Mouse (Mus musculus) C2C12 (cell line): ENCODE results near the gene Gpr146. TPM values are rescaled to one million over a fixed set of nuclear protein-coding genes. Genes with fewer than 3 reads are reported as not detected.

Experiments
- H3K27me3 ChIP-seq: one replicate; pipeline ENCODE4 v1.6.1; 2011; ENCODE audit not compliant: control insufficient read depth, insufficient read depth, insufficient read length
- H3K36me3 ChIP-seq: one replicate; pipeline ENCODE4 v1.6.1; 2011; ENCODE audit not compliant: control insufficient read depth, insufficient read depth
- H3K4me3 ChIP-seq: one replicate; pipeline ENCODE4 v1.5.1; 2011; ENCODE audit warnings: mild to moderate bottlenecking, control low read depth; ENCODE audit not compliant: poor library complexity, insufficient read depth, severe bottlenecking
- H3K79me2 ChIP-seq: one replicate; pipeline ENCODE4 v1.6.1; 2011; ENCODE audit not compliant: control insufficient read depth, insufficient read depth
- H3K79me3 ChIP-seq: one replicate; pipeline ENCODE4 v1.6.1; 2011; ENCODE audit warnings: low read depth, control low read depth
- H3ac ChIP-seq: one replicate; pipeline ENCODE3; 2011; ENCODE audit warnings: low read depth; ENCODE audit not compliant: control insufficient read depth, insufficient read length
- CEBPB ChIP-seq: IDR thresholded peaks from one replicate; pipeline ENCODE4 v1.6.1; 2011; ENCODE audit warnings: low read depth, mild to moderate bottlenecking, control low read depth, moderate library complexity
- CTCF ChIP-seq: IDR thresholded peaks from one replicate; pipeline ENCODE4 v1.5.1; 2011; ENCODE audit not compliant: control insufficient read depth, insufficient read depth, insufficient read length
- FOSL1 ChIP-seq: IDR thresholded peaks from one replicate; pipeline ENCODE4 v1.8.0; 2011; ENCODE audit warnings: mild to moderate bottlenecking, low read length; ENCODE audit not compliant: poor library complexity, insufficient read depth, severe bottlenecking
- MAX ChIP-seq: IDR thresholded peaks from one replicate; pipeline ENCODE4 v1.6.1; 2011; ENCODE audit warnings: mild to moderate bottlenecking, control low read depth
- MYOD1 ChIP-seq: IDR thresholded peaks from one replicate; pipeline ENCODE4 v1.6.1; 2011; ENCODE audit warnings: low read depth; ENCODE audit not compliant: control insufficient read depth, insufficient read length
- MYOG ChIP-seq: IDR thresholded peaks from one replicate; pipeline ENCODE4 v1.6.1; 2011; ENCODE audit not compliant: control insufficient read depth, insufficient read length; ENCODE audit errors: extremely low read depth
- USF1 ChIP-seq: IDR thresholded peaks from one replicate; pipeline ENCODE4 v1.6.1; 2011; ENCODE audit warnings: low read depth, mild to moderate bottlenecking, control low read depth, moderate library complexity
- polyA plus RNA-seq: library from polyadenylated mRNA; unstranded; fragments of >200 nt; fragmentation: generic; extraction: Trizol; gene quantifications from one replicate; pipeline ENCODE4 v1.2.1, GENCODE M21; 2012; ENCODE audit warnings: missing spikeins

Gene Gpr146
- polyA plus RNA-seq, 1 experiment = 1.7 TPM

GRCm38 (mm10) chr5:139352317-139352716, 25.2 kb upstream of the Gpr146 start, which contains the start of gene Cyp2w1:
Gene Cyp2w1 (plus strand): TSS chr5:139352617.
- H3K79me2 ChIP-seq = no peaks in the 10 kb centered on the region
- no peak within 1 kb of the TSS for H3ac ChIP-seq
- peaks cover 28% of the 10 kb centered on the region for H3K27me3 ChIP-seq
- TF ChIP-seq MYOG (no peak), FOSL1 (no peak), CEBPB (no peak), MAX (no peak), CTCF (no peak), USF1 (no peak), MYOD1 (no peak)
- H3K79me3 ChIP-seq = no peaks in the 10 kb centered on the region
- no peaks in the 10 kb centered on the region for H3K36me3 ChIP-seq
- H3K4me3 ChIP-seq = no peak within 1 kb of the TSS

DNA sequence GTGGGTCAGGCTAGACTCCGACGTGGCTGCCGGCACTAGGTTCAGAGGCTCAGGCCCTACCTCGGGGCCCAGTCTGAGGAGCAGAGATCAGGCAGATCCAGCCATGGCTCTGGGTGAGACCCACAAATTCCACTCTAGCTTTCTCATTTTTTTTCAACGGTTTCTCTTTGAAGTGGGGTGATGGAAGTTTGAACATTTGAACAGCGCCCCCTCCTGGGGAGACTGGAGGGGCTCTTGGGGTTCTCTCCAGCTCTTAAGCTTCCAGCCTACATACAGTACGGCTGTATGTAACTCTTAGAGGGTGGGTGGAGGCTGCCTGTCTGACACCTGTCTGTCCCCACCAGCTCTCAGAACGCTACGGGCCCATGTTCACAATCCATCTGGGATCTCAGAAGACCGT, 24.0 kb upstream of the Gpr146 start:
- Histone ChIP-seq H3K79me2 (no peaks in the 10 kb centered on the region), H3K27me3 (peaks cover 28% of the 10 kb centered on the region), H3K36me3 (no peaks in the 10 kb centered on the region), H3ac (no peak overlapping the region), H3K4me3 (no peak overlapping the region), H3K79me3 (no peaks in the 10 kb centered on the region)
- TF ChIP-seq MYOD1 = no peak
- TF ChIP-seq FOSL1 = no peak
- no peak for TF ChIP-seq MYOG
- no peak for TF ChIP-seq CEBPB

- H3K79me3 ChIP-seq = no peaks in the 10 kb centered on the region
Measured at GRCm38 (mm10) chr5:139353946-139354345, 23.6 kb upstream of the Gpr146 start.

GRCm38 (mm10) chr5:139355235-139355772, 22.2 kb upstream of the Gpr146 start:
- no peaks in the 10 kb centered on the region for H3K79me2 ChIP-seq
- no peaks in the 10 kb centered on the region for H3K79me3 ChIP-seq
- peaks cover 25% of the 10 kb centered on the region for H3K27me3 ChIP-seq
- no peak overlapping the region for H3ac ChIP-seq
- no peaks in the 10 kb centered on the region for H3K36me3 ChIP-seq
- TF ChIP-seq CTCF (peak; percentile 97), MYOD1 (no peak)
- no peak overlapping the region for H3K4me3 ChIP-seq

More at GRCm38 (mm10) chr5:139353946-139354345, 23.6 kb upstream of the Gpr146 start:
- TF ChIP-seq CEBPB (no peak), MYOG (no peak), USF1 (no peak), CTCF (no peak), FOSL1 (no peak), MYOD1 (no peak), MAX (no peak)
- Histone ChIP-seq H3K36me3 (no peaks in the 10 kb centered on the region), H3K27me3 (peaks cover 28% of the 10 kb centered on the region), H3ac (no peak overlapping the region), H3K79me2 (no peaks in the 10 kb centered on the region), H3K4me3 (no peak overlapping the region)

- no peaks in the 10 kb centered on the region for H3K79me2 ChIP-seq
- H3K36me3 ChIP-seq = no peaks in the 10 kb centered on the region
- H3K79me3 ChIP-seq = no peaks in the 10 kb centered on the region
- no peak overlapping the region for H3ac ChIP-seq
- TF ChIP-seq CTCF = peak; percentile 60
- no peak for TF ChIP-seq MAX
- TF ChIP-seq MYOD1 = no peak
- no peak for TF ChIP-seq MYOG
- no peak overlapping the region for H3K4me3 ChIP-seq
- no peaks in the 10 kb centered on the region for H3K27me3 ChIP-seq
Measured at GRCm38 (mm10) chr5:139358653-139359052, 18.8 kb upstream of the Gpr146 start.

DNA sequence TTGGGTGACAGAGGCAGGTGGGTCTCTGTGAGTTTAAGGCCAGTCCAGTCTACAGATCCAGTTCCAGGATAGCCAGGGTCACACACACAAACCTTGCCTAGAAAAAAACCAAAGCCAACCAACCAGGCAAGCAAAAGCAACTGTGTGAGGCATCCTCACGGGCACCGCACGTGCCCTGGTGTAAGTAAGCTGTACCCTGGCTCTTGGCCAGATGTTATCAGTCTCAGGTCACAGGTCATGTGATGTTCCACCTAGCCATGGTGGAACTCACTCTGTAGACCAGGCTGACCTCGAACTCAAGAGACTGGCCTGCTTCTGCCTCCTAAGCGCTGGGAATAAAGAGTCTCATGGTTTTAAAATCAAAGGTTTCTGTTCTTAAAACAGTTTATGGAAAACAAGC, 18.3 kb upstream of the Gpr146 start:
- TF ChIP-seq USF1 (no peak), MYOD1 (no peak), CEBPB (no peak), CTCF (no peak), MYOG (no peak), FOSL1 (no peak), MAX (no peak)
- H3K79me2 ChIP-seq = no peaks in the 10 kb centered on the region
- no peaks in the 10 kb centered on the region for H3K27me3 ChIP-seq
- no peak overlapping the region for H3ac ChIP-seq
- no peaks in the 10 kb centered on the region for H3K36me3 ChIP-seq
- H3K79me3 ChIP-seq = no peaks in the 10 kb centered on the region
- H3K4me3 ChIP-seq = no peak overlapping the region
